Mouse (Mus musculus) CD4-positive, CD25-positive, alpha-beta regulatory T cell, adult 4 months (primary cell): Measurements from ENCODE around the gene BC117090. TPM values are rescaled to one million over a fixed set of nuclear protein-coding genes. Genes with fewer than 3 reads are reported as not detected.
"Not testable (repeated sequence)": the region's sequence is repeated elsewhere in the genome, so short reads cannot be mapped to it uniquely, and the experiment has no call there.

Source experiments
- ATAC-seq: one replicate; pipeline ENCODE4 v1.8.0; 2017
- polyA plus RNA-seq, 2 experiments: library from polyadenylated mRNA; unstranded; fragments of 100-300 nt; shearing (Covaris generic); gene quantifications; one replicate each; pipeline ENCODE4 v1.2.1; 2017

Gene BC117090
- polyA plus RNA-seq = not detected

DNA sequence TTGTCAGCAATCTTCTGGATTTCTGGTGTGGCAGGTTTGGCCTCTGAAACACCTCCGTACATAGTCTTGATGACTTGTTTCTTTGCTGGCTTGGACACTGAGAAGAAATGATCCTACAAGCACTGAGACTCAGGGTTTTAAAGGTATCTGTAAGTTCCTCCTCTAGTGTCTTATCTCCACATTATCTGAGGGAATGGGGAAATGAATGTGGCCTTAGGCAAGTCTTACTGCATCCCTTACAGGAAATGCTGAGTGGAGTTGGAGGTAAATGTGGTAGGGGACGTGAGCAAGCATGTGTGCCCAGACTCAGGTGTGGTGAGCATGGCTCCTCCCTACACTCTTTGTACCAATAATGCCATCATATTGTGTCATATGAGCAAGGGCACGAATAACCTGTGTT lies at the start of gene BC117090:
Gene BC117090, minus strand, starts transcription at position 101 of the 400 bp plus-strand sequence.
- no peak for ATAC-seq

GRCm38 (mm10) chr16:36367648-36368047 lies 33.5 kb upstream of the BC117090 start, which contains the start of gene BC100530:
Gene BC100530 (minus strand): TSS chr16:36367748.
- not testable (repeated sequence) for ATAC-seq

DNA sequence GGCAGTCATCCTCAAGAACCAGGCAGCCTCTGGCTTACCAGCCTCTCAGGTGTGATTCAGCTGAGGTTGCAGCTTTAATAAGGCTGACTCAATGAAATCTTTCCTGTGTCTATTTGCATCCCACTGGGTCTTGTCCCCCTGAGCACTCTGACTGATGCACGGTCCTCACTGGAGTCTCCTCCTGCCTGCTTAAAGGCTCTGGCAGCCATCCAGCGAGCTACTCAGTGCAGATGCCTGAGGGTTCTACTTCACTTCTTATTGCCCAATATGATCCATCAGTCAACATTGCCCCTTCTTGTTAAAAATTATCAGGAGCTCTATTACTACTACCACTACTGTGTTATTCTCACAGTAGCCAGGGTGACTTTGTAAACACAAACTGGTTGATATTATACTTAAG lies 3.0 kb upstream of the BC117090 start:
- ATAC-seq = no peak

GRCm38 (mm10) chr16:36319286-36319685 lies 14.8 kb downstream of the BC117090 start:
- no peak for ATAC-seq

DNA sequence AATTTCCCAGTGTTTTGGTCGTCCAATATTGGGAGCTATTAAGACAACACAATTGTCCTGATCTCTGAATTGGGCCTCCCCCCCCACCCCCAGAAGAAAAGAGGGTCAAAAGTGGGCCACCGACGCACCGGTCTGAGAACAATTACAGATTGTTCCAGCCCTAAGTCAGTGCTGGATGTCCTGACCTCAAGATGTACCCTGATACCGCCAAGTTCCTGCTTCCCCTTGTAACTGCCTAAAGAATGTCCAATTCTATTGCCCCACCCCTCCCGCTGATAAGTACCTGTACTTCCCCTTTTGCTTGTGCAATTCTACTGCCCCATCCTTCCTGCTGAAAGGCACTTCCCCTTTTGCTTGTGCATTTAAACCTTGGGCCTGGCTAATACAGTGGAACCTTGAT lies 18.0 kb downstream of the BC117090 start:
- not testable (repeated sequence) for ATAC-seq

GRCm38 (mm10) chr16:36307631-36308030 lies 26.5 kb downstream of the BC117090 start:
- ATAC-seq = no peak

DNA sequence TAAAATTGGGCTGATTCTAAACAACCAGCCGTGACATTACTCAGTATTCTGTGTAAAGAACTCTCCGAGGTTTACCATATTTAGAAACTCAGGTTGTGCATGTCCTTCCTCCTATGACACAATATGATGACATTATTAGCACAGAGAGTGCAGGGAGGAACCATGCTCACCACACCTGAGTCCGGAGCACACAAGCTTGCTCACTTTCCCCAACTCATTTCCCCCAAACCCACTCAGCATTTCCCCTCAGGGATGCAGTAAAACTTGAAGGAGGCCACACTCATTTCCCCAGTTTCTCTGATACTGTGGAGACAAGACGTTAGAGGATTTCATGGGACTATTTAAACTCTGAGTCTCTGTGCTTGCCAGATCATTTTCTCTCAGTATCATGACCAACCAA lies 45.0 kb downstream of the BC117090 start:
- no peak for ATAC-seq

DNA sequence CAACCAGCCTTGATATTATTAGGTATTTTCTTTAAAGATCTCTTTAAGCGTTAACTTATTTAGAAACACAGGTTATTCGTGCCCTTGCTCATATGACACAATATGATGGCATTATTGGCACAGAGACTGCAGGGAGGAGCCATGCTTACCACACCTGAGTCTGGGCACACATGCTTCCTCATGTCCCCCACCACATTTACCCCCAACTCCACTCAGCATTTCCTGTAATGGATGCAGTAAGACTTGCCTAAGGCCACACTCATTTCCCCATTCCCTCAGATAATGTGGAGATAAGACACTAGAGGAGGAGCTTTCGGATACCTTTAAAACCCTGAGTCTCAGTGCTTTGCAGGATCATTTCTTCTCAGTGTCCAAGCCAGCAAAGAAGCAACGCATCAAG lies 57.3 kb downstream of the BC117090 start, which contains the start of gene Stfa1:
Gene Stfa1, plus strand, starts transcription at position 156 of the 400 bp plus-strand sequence.
- ATAC-seq = not testable (repeated sequence)

Other genes with a start within 250 kb of the BC117090 start
- not detected for gene Csta1, start 203.1 kb downstream of the BC117090 start, polyA plus RNA-seq
- not detected for gene Stfa2l1, start 177.5 kb downstream of the BC117090 start, polyA plus RNA-seq
- not detected for gene Gm5483, start 150.1 kb downstream of the BC117090 start, polyA plus RNA-seq
- gene Gm5416, start 123.9 kb downstream of the BC117090 start, polyA plus RNA-seq = not detected
- 1 to 10 TPM; 1.2 to 2.0 TPM for gene 2010005H15Rik, start 112.9 kb downstream of the BC117090 start, polyA plus RNA-seq
- gene Stfa1, start 57.4 kb downstream of the BC117090 start, polyA plus RNA-seq = not detected
- gene BC100530, start 33.4 kb upstream of the BC117090 start, polyA plus RNA-seq = not detected
- gene Stfa2, start 74.1 kb upstream of the BC117090 start, polyA plus RNA-seq = not detected
- gene Stfa3, start 121.1 kb upstream of the BC117090 start, polyA plus RNA-seq = not detected
- gene Casr, start 227.8 kb upstream of the BC117090 start, polyA plus RNA-seq = not detected